19 mouse cellular contexts compared by ENCODE assay signal in genomic region chr8:96151065-96151472, GRCm38 (mm10).
DNase-seq lines count a peak whose midpoint lies in the region; ATAC-seq lines count a peak whose summit lies in the region.
"Had no signal": no experiment of that assay in that cellular context is flagged by ENCODE, and none has a peak within 500 bp of the region (broad histone marks: within the 10 kb centered on the region; RNA-seq: fewer than 3 reads in every experiment).

No protein-coding gene starts in this region.

- intact Hi-C loops in heart, postnatal 36 days (cut with DNase I) = loop anchor here (5.0 kb wide), 1 partner anchor 166 kb away; no protein-coding TSS in a partner anchor
- intact Hi-C loops in left cerebral cortex, postnatal 10 days (cut with DNase I) = loop anchor here (5.0 kb wide), 1 partner anchor 164 kb away; no protein-coding TSS in a partner anchor

- 34% methylated on average over 16 of the region's 16 CpGs for WGBS in heart, embryonic 10.5 days
- WGBS in liver, embryonic 11.5 days = 42% methylated on average over 16 of the region's 16 CpGs
- WGBS in liver, embryonic 12.5 days (ENCODE audit: insufficient replicate concordance) = 29% methylated on average over 16 of the region's 16 CpGs

- DNase-seq in heart, embryonic 10.5 days (ENCODE audit: low spot score) = no peak
- DNase-seq in heart, postnatal 36 days = no peak
- no peak for DNase-seq in liver, embryonic 11.5 days (ENCODE audit: low spot score)
- peak; percentile 36 to 51 for DNase-seq in left cerebral cortex, postnatal 10 days (ENCODE audit: extremely low spot score in 1 of 2, low spot score in 2 of 2)
- DNase-seq in telencephalon, adult 2 months (ENCODE audit: low read depth, low spot score) = peak; percentile 71
- no peak for DNase-seq in retina, postnatal 1 day
- DNase-seq in gastrocnemius, postnatal 4 days (ENCODE audit: low spot score in 2 of 2) = no peak
- DNase-seq: B cell, adult 2 months; forebrain, postnatal 0 days; kidney, adult 11 months; lung, postnatal 36 days had no signal

- no peak overlapping the region for H3K27ac ChIP-seq in heart, embryonic 10.5 days
- no peak overlapping the region for H3K27ac ChIP-seq in liver, embryonic 11.5 days (ENCODE audit: low read depth, low read length)
- no peak overlapping the region for H3K27ac ChIP-seq in liver, embryonic 12.5 days
- H3K27ac ChIP-seq: embryonic facial prominence, embryonic 15.5 days; hindbrain, embryonic 10.5 days; layer of hippocampus, adult 2 months; liver, embryonic 14.5 days; midbrain, embryonic 15.5 days had no signal

- H3K27me3 ChIP-seq in heart, embryonic 10.5 days (ENCODE audit: insufficient read depth, poor library complexity, severe bottlenecking) = no peaks in the 10 kb centered on the region
- no peaks in the 10 kb centered on the region for H3K27me3 ChIP-seq in liver, embryonic 11.5 days (replicated peaks; ENCODE audit: control insufficient read depth, insufficient read depth, low read length)
- no peaks in the 10 kb centered on the region for H3K27me3 ChIP-seq in liver, embryonic 12.5 days (replicated peaks)
- H3K27me3 ChIP-seq: embryonic facial prominence, embryonic 15.5 days; midbrain, embryonic 15.5 days had no signal

- no peak overlapping the region for H3K9ac ChIP-seq in liver, embryonic 11.5 days (ENCODE audit: low read depth, low read length)
- no peak overlapping the region for H3K9ac ChIP-seq in liver, embryonic 12.5 days
- H3K9ac ChIP-seq: embryonic facial prominence, embryonic 15.5 days; forebrain, postnatal 0 days; liver, embryonic 14.5 days; midbrain, embryonic 15.5 days had no signal

- no peak overlapping the region for H3K4me2 ChIP-seq in liver, embryonic 11.5 days
- H3K4me2 ChIP-seq in liver, embryonic 12.5 days = no peak overlapping the region
- H3K4me2 ChIP-seq: embryonic facial prominence, embryonic 15.5 days; midbrain, embryonic 15.5 days had no signal

- 0 out of 2 replicates have a peak, but pooled peaks have one; percentile 39 for ATAC-seq in liver, embryonic 11.5 days (replicated peaks; ENCODE audit: low FRiP score)
- ATAC-seq in liver, embryonic 12.5 days = no peak
- ATAC-seq: activated CD4-positive, CD25-positive, alpha-beta regulatory T cell, adult 4 months; forebrain, postnatal 0 days; midbrain, embryonic 15.5 days had no signal

- peak overlapping the region; percentile 25 for H3K4me3 ChIP-seq in heart, embryonic 10.5 days
- H3K4me3 ChIP-seq in liver, embryonic 11.5 days (ENCODE audit: low read depth, low read length) = no peak overlapping the region
- no peak overlapping the region for H3K4me3 ChIP-seq in liver, embryonic 12.5 days
- H3K4me3 ChIP-seq: embryonic facial prominence, embryonic 15.5 days; hindbrain, embryonic 10.5 days; layer of hippocampus, adult 2 months; midbrain, embryonic 15.5 days had no signal

- H3K9me3 ChIP-seq in heart, embryonic 10.5 days = no peaks in the 10 kb centered on the region
- H3K9me3 ChIP-seq in liver, embryonic 11.5 days (ENCODE audit: control insufficient read depth, low read length) = no peaks in the 10 kb centered on the region
- H3K9me3 ChIP-seq in liver, embryonic 12.5 days (replicated peaks) = no peaks in the 10 kb centered on the region
- H3K9me3 ChIP-seq: embryonic facial prominence, embryonic 15.5 days; hindbrain, embryonic 10.5 days; midbrain, embryonic 15.5 days had no signal

- no peaks in the 10 kb centered on the region for H3K4me1 ChIP-seq in heart, embryonic 10.5 days
- H3K4me1 ChIP-seq in liver, embryonic 11.5 days (replicated peaks; ENCODE audit: control insufficient read depth, insufficient read depth, low read length) = no peaks in the 10 kb centered on the region
- no peaks in the 10 kb centered on the region for H3K4me1 ChIP-seq in liver, embryonic 12.5 days
- H3K4me1 ChIP-seq: embryonic facial prominence, embryonic 15.5 days; hindbrain, embryonic 10.5 days; midbrain, embryonic 15.5 days had no signal

- H3K36me3 ChIP-seq in heart, embryonic 10.5 days = no peaks in the 10 kb centered on the region
- no peaks in the 10 kb centered on the region for H3K36me3 ChIP-seq in liver, embryonic 11.5 days (ENCODE audit: control insufficient read depth, insufficient read depth, low read length)
- no peaks in the 10 kb centered on the region for H3K36me3 ChIP-seq in liver, embryonic 12.5 days
- H3K36me3 ChIP-seq: embryonic facial prominence, embryonic 15.5 days; G1E; hindbrain, embryonic 10.5 days; midbrain, embryonic 15.5 days had no signal

Comparison
In these comparisons a context has a peak if more than half of its experiments do, and no peak if none do; other contexts are left out.
1. DNase-seq: peak in left cerebral cortex, postnatal 10 days (2 of 2) and telencephalon, adult 2 months (single experiment); none in heart, embryonic 10.5 days (single experiment), heart, postnatal 36 days (0 of 2), liver, embryonic 11.5 days (single experiment), retina, postnatal 1 day (single experiment) and gastrocnemius, postnatal 4 days (0 of 2).